Mouse (Mus musculus) adrenal gland, postnatal 36 days (tissue): ENCODE measurements around the gene Rbm8a2. TPM values are rescaled to one million over a fixed set of nuclear protein-coding genes. Genes with fewer than 3 reads are reported as not detected.

Source experiments
- total RNA-seq, 2 experiments: library from RNA; stranded (reverse); gene quantifications; 2 replicates each; pipeline ENCODE4 v1.2.3; 2021

Gene Rbm8a2
- total RNA-seq, 2 experiments from 2014 or later: not detected

Other genes starting within 250 kb of the Rbm8a2 start
- 1 to 10 TPM; 1.8 to 2.5 TPM for gene Exo1, start 98.5 kb downstream of the Rbm8a2 start, total RNA-seq
- gene Gm38100, start 58.8 kb downstream of the Rbm8a2 start, total RNA-seq: not detected